Mouse (Mus musculus) A20 (cell line): ENCODE measurements around the gene Nptxr.

Experiments used
- DNase-seq: peaks from one replicate; pipeline ENCODE4 v3.0.0-alpha.2; 2011; ENCODE audit warnings: low read depth, low spot score

The Nptxr gene

GRCm38 (mm10) chr15:79790905-79791304 lies 13.7 kb downstream of the Nptxr start:
- DNase-seq, result no peak

DNA sequence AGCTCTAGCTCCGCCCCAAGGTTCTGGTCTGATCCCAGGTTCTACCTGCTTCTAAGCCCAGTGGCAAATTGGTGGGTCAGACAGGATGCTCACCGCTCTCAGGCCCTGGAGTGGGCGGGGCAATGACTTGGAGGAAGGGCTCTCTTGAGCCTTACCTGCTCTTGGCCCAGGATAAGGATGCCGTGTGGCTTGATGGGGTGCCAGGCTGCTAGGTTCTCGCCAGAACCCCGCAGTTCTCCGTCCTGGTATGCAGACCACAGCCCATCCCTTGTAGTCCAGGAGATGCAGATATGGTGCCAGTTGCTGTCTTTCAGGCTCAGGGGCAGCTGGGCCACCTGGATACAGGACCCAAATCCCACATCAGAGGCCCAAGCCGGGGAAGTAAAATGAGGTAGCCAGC lies 14.5 kb downstream of the Nptxr start:
- DNase-seq, result no peak

- no peak for DNase-seq
Measured at GRCm38 (mm10) chr15:79787815-79788214, 16.8 kb downstream of the Nptxr start.

- no peak for DNase-seq
Measured at GRCm38 (mm10) chr15:79785056-79785455, 19.5 kb downstream of the Nptxr start.

- no peak for DNase-seq
Measured at GRCm38 (mm10) chr15:79777749-79778148, 26.8 kb downstream of the Nptxr start, which contains the start of gene Dnal4. Gene Dnal4, minus strand, starts transcription at chr15:79777849.

- no peak for DNase-seq
Measured at GRCm38 (mm10) chr15:79775662-79776061, 28.9 kb downstream of the Nptxr start.

DNA sequence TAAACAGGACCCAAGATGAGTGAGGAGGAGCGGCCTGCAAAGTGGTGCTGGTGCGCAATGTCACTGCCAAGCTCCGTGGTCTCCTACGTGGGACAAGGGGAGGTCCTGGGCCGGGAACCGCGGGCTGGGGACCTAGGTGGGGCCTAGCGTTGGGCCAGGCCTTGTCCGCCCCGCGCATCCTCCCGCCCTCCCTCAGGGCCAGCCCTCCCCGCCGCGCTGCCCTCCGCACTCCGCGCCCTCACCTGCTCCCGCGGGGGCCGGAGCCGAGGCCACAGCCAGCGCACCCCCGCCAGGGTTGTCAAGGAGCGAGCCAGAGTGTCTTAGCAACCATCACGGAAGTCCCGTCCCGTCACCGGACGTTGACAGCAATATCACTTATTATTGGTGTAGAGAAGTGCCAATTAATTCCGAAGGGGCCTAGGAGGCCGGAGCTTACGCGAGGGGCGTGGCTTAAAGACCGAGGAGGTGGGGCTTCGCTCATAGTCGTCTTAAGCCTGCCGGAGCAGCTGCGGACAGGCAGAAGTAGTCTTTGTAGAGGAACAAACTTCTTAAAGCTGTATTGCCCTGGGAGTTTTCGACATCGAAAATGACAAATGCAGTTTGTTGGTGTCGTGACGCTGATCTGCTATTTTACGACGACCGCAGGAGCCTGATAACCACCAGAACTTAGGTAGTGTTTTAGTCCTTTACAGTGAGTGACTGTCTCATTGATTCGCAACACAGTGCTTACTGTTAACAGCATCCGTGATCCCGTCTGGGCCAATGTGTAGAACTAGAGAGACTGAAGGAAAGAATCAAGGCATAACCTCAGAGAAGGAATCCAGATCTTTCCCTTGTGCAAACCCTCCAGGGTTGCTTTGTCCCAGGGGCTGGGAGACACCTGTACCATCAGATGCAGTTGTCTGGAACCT lies 30.2 kb downstream of the Nptxr start:
- peak; percentile 98 for DNase-seq

DNA sequence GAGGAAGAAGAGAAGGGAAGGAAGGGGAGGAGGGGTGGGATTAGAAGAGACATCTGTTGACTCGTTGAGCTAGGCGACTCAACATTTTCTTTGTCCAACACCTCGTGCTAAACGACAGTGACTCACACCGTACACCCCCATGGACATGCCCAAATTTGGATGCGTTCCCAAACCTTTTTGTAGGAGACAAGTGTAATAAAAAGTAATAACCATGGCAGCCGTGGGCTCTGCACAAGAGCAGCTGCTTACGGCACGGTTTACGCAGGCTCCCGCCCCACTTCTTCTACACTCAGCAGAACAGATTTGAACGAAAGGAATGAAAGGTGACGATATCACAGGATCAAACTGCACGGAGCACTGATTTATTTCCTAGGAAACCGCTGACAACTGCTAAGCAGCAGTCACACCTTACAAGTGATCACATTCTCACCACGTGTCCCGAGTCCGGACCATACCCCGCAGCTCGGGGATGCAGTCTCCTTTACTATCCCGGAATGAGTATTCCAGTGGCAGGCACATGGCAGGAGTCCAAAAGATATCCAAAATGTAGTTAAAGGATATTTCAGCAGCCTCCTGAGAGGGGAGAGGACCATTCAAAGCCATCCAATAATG lies 33.8 kb downstream of the Nptxr start:
- no peak for DNase-seq

DNA sequence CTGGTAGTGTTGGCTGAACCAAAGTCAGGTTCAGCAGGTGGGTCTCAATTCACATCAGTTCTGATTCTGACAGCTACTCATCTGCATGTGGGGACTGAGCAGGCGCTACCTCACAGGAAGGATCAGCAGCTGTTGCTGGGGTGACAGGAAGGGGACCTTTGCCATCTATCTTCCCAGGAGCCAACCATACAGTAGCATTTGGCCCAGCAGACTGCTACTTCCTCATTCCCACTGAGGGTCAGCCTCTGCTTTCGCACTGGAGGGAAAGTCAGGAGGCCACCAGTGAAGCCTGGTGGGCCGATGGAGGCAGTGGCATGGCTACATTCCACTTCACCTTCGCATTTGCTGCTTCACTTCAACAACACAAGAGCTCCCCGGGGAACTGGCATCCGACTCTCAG lies 36.3 kb downstream of the Nptxr start:
- no peak for DNase-seq

DNA sequence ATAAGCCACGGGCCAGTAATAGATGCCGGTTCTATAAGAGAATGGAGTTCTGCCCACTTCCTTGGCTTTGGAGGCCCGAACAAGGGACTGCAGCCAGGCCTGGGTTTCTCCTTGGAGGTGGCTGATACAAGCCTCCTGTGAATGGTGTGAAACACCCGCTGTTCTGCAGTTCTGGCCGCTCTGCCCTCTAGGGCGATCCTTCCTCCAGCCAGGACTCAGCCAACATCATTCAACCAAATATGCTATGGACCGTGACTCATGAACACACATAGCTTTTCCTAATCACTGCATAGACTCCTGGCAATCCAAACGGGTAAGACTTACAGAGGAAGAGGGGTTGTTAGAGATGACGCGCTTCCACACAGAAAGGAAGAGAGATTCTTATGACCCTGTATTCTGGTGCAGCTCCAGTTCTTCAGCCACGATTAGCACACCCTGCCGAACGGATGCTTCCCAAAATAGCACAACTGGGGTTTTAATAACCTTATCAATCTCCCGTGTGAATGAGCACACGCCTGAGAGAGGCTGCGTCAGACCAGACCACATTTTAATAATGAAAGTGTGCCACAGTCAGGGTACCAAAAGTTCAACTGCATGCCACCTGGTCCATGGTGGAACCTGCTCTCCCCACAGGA lies 37.1 kb downstream of the Nptxr start:
- no peak for DNase-seq

DNA sequence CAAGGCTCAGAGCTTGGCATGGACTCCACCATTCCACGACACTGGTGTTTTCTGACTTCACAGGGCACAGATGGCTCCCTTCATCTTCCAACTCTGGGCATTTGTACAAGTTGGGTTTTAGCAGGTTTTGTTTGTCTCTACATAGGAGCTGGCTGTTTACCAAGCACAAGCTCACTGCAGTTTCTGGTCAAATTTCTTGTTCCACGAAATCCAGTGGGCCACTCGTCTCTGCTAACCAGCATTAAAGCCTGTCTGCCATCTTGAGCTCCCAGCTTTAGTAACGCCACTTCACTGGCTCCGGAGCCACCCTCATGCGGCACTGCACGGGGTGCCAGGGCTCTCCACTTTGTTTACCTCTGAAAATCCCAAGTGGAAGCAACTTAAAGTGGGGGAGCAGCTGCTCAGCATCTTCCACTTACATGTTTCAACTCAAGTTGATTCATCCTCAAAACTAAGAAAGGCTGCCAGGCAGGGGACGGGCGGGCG lies 37.9 kb downstream of the Nptxr start:
- DNase-seq, result no peak

DNA sequence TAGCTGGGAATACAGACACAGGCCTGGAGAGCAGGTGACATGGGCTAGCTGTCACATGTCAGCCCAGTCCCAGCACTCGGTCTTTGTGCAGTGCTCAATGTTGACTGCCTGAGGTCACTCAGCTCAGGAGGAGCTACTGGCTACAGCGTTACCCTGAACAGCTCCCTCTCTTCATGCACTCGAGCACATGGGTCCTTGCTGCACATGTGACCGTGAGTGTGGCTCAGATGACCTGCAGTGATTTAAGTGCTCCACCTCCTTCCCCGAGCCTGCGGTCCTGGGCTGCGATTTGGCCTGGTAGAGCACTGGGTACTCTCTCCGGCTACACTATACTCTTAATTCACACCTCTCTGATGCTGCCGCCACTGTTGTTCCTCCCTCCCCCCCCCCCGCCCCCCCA lies 38.4 kb downstream of the Nptxr start:
- no peak for DNase-seq

DNA sequence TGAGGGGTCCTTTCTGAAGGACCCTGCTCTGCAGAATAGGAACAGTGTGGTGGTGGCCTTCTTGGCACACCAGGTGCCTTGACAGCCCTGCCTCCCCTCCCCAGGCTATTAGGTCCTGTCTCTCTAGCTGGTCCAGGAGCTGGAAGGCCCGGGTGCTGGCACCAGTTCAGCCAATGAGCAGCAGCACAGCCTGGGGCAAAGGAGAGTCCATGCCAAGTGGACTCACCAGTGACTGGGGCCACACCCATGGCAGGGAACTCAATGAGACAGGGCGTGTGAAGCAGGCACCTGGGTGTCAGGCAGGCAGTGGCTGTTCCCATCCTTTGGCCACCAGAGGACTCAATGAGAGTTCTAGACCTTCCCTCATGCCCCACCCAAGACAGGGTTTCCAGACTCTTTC lies 39.2 kb downstream of the Nptxr start:
- no peak for DNase-seq

DNA sequence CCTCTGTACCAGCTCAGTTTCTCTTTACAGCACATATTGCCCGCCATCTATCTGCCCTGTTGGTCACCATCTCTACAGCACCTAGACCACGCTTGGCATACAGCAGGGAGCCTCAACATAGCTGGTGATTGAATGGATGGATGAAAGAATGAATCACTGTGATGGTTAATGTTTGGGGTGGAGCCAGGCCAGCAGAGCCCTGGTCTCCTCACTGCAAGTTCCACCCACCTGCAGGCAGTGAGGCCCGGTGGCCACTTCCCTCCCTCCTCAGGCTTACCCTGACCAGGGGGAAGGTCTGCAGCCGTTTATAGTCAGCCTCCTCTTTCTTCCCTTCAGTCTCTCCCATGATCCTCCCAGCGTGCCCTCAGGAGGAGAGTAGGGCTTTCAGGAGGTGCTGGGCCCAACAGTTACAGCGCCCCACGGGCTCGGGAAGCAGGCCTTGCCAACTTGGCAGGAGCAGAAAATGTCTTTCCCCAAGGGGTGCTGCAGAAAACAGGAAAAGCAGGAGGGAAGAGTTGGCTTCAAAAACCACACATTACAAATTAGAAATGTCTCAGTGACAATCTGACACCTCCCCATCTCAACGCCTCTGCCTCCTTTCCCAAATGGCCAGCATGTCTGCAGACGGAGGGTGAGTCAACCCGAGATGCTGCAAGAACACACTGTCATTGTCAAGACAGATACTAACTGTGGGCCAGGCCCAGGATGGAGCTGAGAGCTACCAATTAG lies 39.9 kb downstream of the Nptxr start:
- no peak for DNase-seq

- DNase-seq, result no peak
Measured at GRCm38 (mm10) chr15:79763601-79764246, 40.8 kb downstream of the Nptxr start.

DNA sequence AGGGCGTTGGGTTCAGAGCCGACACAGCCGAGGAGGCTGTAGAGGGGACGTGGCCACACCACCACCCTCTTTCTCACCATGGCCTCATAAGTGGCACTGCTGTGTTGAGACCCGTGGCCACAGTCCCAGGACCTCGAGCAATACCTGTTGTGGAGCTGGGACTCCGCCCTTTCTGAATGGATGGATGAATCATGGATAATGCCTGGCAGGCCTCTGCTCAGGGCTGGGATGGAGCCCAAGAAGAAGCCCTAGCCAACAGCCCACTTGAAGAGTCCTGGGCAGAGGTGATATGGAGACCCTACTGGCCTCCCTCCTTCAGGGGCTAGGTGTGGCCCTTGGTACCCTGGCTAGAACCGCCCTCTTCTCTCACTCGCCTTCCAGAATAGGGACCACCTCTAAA lies 41.6 kb downstream of the Nptxr start:
- DNase-seq, result no peak

DNA sequence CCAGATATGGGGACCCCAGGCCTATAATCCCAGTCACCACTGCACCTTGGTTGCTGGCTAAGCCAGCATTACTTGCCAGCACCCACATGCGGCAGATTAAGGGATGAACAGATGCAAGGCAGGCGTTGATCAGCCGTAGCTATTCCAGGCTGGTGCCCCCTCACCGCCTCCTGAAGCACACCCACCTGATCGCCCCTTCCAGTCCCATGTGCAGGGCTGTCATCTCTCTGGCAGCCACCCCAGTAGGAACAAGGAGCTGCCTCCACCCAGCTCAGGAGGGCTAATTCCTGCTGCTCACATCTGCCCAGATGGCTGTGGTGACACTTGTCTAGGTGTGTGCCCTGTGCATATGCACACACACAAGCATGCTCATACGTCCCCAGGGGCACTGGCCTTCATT lies 43.6 kb downstream of the Nptxr start:
- DNase-seq, result no peak

DNA sequence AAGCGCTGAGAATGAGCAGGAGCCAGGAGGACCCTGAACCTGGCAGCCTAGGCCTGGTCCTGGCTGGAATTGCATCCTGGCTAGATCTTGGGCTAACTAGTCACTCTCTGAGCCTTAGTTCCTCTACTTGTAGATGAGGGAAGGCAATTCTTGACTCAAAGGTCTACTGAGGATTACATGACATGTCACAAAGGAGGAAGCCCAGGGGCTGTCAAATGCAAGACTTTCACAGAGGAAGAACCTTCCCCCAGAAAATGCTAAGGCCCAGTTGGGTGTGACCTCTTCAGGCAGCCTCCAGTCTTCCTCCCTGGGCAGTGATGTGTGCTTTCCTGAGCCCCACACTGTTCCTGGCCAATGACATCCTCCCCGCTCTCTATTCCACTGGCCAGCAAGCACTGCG lies 47.4 kb downstream of the Nptxr start:
- DNase-seq, result no peak

- no peak for DNase-seq
Measured at GRCm38 (mm10) chr15:79755977-79756625, 48.5 kb downstream of the Nptxr start.

- no peak for DNase-seq
Measured at GRCm38 (mm10) chr15:79755176-79755575, 49.4 kb downstream of the Nptxr start.

DNA sequence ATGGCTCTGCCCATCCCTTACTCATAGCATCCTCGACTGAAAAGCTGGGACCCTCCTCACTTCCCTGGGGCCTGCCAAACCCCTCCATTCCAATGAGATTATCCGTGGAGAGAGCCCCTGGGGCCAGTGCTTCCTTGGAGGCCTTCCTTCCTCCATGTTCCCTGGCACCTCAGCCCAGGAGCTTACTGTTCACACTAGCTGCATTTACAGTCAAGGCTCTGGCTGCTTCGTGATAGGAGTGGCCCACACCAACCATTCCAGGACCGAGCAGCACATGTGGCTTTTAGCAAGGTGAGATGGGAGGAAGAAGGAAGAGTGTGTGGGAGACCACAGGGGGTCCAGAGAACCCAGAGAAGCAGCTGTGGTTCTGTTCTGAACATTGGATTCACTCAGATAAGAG lies 50.7 kb downstream of the Nptxr start:
- no peak for DNase-seq
